Mouse (Mus musculus): ENCODE measurements around the gene Nudt8.
A peak's percentile ranks its signal among the peaks of the same experiment; 100 is the strongest.
"Not testable (repeated sequence)": the region's sequence is repeated elsewhere in the genome, so short reads cannot be mapped to it uniquely, and the experiment has no call there.

The Nudt8 gene

DNA sequence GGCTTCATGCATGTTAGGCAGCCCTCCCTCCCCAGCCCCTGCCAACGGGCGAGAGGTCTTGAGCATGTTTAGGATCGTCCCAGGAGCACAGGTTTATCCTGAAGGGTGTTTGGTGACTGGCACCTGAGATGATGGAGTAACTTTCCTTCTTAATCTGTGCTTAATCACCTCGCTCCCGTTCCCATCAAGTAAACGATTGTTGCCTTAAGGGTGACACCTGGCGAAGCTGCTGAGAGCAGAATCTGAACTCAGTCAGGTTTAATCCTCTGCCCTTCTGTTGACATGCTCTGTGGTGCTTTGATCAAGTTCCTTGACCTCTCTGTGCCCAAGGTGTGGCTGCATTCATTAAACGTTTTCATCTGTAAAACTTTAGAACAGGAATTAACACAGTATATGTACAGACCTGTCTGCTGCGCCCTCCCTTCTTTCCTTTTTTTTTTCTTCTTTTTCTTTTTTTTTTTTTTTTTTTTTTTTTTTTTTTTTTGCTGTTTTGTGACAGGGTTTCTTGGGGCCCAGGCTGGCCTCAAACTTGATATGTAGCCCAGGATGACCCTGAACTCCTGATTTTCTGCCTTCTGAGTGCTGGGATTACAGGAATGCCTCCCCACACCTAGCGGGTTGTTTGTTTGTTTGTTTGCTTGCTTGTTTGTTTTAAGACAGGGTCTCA lies 17.7 kb downstream of the Nudt8 start:
- no peak for DNase-seq

- peak; percentile 63 for DNase-seq
These were observed 18.6 kb downstream of the Nudt8 start for GRCm38 (mm10) chr19:4018743-4019583.

DNA sequence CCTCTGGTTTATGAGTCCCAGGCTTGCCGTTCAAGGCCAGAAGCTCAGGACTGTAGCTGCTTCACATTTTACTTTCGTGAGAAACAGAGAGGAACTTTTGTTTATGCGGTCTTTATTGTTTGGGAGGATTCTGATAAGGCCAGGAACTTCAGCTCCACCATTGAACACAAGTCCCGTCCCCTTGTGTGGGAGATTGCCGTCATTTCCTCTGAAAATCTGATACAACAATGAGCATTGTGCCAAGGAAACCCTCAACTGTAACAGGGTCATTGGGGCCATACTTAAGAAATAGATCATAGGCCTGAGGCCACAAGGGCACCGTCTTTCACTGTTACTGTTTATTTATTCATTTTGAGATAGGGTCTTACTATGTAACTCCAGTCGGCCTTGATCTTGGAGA lies 22.8 kb downstream of the Nudt8 start:
- no peak for DNase-seq

GRCm38 (mm10) chr19:4027576-4027975 lies 27.2 kb downstream of the Nudt8 start:
- no peak for DNase-seq

DNA sequence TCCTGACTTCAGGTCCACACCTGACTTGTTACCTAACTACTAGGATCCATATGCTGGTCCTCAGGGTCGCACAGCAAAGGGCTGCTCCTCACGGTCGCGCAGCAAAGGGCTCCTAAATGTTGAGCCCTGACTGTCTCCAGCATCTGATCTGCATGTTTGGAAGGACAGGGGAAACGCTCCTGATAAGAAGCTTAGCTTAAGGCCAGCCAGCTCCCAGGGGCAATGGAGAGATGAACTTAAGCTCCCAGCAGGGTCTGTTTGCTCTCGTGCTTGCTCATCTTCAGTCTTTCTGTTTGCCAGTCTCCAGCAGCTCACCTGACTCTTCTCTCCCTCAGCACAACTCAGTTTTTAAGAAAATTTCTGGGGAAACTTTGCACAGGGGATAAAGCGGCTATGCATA lies 32.3 kb downstream of the Nudt8 start:
- DNase-seq, result no peak

DNA sequence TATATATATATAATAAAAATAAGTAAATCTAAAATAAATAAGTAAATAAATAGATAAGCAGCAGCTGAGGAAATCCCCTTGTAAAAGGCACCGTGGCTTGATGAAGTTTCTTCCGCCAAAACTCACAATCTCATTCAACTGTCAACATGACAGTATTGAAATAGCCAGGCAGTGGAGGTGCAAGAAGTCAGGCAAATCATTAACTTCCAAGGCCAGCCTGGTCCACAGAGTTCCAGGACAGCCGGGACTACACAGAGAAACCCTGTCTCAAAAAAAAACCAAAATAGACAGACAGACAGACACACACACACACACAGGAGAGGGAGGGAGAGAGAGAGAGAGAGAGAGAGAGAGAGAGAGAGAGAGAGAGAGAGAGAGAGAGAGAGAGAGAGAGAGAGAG lies 32.9 kb downstream of the Nudt8 start:
- no peak for DNase-seq

- DNase-seq, result no peak
These were observed 33.4 kb downstream of the Nudt8 start for GRCm38 (mm10) chr19:4033742-4034141.

GRCm38 (mm10) chr19:4036327-4037045 lies 36.1 kb downstream of the Nudt8 start:
- no peak for DNase-seq

DNA sequence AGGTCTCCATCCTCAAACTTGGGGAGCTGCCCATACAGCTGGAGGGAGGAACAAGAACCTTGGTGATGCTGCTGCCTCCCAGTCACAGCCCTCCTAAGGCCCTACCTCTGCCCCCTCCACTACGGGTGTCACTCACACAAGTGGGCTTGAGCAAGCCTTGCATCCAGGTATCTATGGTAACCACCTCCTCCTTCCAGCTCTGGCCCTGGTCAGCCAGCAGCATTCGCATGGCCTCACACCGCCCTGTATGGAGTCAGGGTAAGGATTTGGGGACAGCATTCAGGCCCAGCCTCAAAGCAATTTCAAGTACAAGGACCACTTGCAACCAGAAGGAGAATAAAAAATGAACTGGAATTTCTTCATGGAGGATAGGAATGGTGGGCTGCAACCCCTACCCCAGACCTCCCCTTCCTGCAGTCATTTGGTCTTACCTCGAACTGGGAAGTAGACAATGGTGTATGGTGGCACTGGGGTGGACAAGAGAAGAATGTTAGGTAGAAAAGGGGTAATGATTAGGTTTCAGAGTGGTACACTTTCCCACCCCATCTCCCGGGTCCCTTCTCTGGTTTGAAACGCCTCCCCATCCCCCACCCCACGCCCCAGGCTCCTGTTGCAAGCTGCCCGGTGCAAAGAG lies 36.9 kb downstream of the Nudt8 start:
- DNase-seq, result not testable (repeated sequence)

DNA sequence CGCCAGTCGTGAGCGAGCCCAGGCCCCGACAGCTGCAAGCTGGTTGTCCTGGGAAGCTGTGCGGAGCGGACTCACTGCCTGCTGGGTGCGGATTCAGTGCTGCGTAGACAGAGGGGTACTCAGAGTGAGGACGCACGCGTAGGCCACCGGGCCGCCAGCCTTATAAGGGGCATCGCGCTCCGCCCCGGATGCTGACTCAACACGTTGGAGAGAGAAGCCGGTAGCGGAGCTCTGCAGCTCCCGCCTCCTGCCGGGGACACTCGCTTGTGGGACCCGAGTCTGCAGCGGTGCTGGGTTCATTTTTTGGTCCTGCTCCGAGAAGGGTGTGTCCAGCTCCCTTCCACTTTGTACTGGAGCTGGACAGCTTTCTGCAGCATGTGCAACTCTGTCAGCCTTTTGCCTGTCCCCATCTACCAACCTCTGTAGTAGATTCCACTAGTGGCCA lies 37.4 kb downstream of the Nudt8 start, which contains the start of gene Gstp1:
TSS of gene Gstp1 (minus strand) at position 198 of the 445 bp plus-strand sequence.
- peak; percentile 91 for DNase-seq

- DNase-seq, result not testable (repeated sequence)
These were observed 40.6 kb downstream of the Nudt8 start for GRCm38 (mm10) chr19:4040941-4041340.

GRCm38 (mm10) chr19:4041500-4041899 lies 41.1 kb downstream of the Nudt8 start:
- DNase-seq, result not testable (repeated sequence)

- DNase-seq, result no peak
These were observed 41.7 kb downstream of the Nudt8 start for GRCm38 (mm10) chr19:4042124-4042523.

DNA sequence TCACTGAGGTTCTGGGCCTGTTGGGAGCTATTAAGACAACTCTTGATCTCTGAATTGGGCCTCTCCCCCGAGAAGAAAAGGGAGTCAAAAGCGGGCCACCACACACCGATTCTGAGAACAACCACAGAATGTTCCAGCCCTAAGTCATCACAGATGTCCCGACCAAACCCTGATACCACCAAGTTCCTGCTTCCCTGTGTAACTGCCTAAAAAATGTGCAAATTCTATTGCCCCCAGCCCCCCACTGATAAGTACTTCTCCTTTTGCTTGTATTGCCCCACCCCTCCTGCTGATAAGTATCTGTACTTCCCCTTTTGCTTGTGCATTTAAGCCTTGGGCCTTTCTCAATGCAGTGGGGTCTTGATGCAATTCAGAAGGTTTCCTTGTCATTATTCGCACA lies 43.7 kb downstream of the Nudt8 start:
- not testable (repeated sequence) for DNase-seq

- no peak for DNase-seq
These were observed 45.8 kb downstream of the Nudt8 start, which contains the start of gene Gstp2 for GRCm38 (mm10) chr19:4045966-4046865. Gene Gstp2 (minus strand): TSS chr19:4046023.

DNA sequence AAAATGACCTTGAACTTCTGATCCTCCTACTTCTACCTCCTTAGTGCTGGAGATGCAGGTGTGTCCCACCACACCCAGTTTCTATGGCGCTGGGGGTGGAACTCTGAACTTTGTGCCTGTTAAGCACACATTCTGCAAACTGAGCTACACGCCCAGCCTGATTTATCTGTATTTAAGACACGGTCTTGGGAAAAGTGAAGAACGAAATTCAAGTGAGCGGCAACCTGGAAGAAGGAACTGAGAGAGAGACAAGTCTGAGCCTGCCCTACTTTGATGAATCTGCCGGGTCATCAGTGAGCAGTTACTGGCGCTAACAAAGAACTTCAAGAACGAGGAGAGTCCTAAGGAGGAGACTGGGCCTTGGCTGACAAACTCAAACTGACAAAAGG lies 46.5 kb downstream of the Nudt8 start:
- DNase-seq, result no peak

GRCm38 (mm10) chr19:4047859-4048258 lies 47.5 kb downstream of the Nudt8 start:
- peak; percentile 94 for DNase-seq

GRCm38 (mm10) chr19:4049069-4049468 lies 48.7 kb downstream of the Nudt8 start:
- not testable (repeated sequence) for DNase-seq

DNA sequence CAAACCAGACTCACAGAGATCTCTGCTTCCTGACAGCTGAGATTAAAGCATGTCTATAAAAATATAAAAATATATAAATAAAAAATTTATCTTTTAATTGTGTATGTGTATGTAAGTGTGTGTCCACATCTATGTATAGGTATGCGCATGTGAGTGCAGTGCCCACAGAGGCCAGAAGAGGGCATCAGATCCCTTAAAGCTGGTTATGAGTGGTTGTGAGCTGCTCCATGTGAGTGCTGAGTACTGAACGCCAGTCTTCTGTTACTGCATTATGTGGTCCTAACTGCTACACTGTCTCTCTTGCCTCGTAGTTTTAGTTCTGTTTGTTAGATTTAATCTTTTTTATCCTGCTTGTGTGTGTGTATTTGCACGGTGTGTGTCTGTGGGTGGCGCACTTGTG lies 50.6 kb downstream of the Nudt8 start:
- DNase-seq, result peak; percentile 52

Data from thymus, postnatal 4 days (tissue).